Mouse (Mus musculus) retina, embryonic 14.5 days (tissue): Measurements from ENCODE around the gene Dph7.
"Not testable (repeated sequence)": the region's sequence is repeated elsewhere in the genome, so short reads cannot be mapped to it uniquely, and the experiment has no call there.

Experiments used
- DNase-seq: peaks from one replicate; pipeline ENCODE4 v3.0.0-alpha.2; 2015; ENCODE audit warnings: low spot score

The Dph7 gene

DNA sequence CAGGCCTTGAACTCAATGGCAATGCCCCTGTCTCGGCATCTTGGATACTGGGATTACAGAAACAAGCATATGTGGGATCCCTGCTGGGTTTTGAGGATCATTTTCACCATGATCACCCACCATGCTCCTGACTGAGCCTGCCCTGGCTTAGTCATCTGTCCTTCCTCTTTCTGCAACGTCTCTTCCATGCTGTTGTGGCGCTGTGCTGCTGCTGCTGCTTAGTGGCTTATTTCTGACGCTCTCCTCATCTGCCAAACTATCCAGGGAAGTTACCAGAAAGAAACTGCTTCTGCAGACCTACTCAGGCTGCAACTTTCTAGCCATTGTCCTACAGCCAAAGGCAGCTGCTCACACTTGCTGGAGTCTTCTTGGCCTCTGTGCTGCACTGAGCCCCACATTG is 8.2 kb downstream of the Dph7 start:
- DNase-seq, result no peak

DNA sequence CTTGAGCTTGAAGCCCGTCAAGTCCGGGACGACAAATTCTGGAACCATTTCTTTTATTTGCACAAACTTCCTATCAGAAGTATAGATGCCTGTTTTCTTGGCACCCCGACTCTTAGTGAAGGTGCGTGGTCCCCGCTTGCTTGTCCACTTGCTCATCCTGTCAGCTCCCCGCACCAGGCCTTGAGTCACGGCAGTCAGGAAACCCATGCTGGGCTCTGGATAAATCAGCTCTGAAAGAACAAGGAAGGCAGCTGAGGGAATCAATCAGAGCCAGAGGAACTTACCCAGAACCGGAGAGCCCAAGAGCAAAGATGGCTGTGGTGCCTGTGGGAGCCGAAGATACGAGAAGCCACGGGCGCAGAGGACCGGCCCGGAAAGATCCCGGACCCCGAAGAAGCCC is 12.3 kb downstream of the Dph7 start:
- DNase-seq, result not testable (repeated sequence)

DNA sequence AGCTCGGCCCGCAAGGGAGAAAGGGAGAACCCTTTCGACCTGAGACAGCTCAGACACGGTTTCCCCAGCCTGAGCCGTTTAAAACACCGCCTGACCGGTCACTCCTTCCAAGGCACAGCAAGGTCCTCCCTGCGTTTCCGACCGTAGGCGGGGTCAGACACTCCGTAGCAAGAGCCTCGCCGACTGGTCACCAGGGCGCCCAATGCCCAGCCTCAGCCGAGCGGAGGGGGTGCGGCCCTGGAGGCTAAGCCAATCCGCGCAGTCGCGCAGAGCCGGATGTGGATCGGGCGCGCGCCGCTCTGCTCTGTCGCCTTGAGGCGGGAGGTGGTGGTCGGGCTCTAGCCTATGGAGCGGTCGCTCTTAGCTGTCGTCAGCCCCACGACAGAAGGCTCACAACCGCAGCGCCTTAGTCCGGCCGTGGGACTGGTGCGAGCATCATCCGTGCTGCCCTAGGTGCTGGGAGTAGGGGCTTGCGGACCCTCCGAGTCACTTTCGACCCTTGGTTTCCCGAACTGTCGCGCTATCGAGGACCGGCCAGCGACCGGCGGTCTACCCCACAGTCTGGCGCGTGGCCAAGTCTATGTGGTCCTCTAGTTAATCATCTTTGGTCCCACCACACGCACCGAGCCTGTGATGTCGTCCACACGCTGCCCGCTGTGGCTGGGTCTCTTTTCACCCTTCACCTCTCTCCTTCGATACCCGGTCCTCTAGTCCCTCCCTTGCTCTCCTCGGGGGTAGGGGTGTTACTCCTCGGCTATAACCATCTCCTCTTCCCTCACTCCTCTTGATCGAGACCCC is 12.9 kb downstream of the Dph7 start, which contains the start of gene Mrpl41:
Mrpl41 (minus strand) TSS at position 193 of the 798 bp plus-strand sequence.
- peak; percentile 99 for DNase-seq

DNA sequence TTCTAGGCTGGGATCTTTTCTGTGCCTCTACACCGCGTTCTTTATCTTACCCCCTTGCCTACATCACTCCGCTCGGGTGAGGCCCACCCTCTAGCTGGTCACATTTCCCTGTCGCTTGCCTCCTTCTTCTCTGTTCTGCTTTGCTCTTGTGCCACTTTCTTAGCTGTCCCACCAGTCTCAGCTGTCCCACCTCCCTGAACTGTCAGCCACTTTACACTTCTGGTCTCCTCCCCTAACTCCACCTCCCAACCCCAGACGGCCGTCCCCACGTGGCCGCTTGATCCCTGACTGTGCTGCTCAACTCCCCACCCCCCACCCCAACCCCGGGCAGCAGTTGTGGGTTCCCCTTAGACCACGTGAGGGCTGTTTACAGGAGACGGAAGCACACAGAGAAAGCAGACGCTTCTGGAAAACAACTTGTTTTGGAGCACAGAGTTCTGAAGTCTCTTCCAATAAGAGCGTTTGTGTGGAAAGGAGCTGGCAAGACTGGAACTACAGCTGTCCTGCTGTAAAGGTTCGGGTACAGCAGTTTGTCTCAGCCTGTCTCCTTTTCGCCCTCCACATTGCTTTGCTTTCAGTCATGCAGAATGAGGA is 13.6 kb downstream of the Dph7 start, which contains the start of gene Pnpla7:
Pnpla7 (plus strand) TSS at position 330 of the 594 bp plus-strand sequence.
- DNase-seq, result peak; percentile 67

DNA sequence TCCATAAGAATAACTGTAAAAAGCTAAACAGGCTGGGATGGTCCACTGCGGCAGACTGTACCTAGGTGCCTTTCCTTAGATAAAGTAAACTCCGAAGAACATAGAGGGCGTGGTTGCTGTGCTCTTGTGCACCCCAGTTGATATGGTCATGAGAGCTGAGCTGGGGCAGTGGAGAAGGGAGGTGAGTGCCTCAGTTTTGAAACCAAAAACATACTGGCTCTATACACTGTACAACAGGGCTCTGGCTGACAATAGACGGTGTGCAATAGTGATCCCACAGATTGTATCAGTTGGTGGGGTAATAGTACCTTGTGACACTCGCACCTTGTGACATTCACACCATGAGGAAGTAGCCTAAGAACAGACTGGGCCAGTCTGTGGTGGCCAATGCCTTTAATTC is 14.8 kb downstream of the Dph7 start:
- no peak for DNase-seq

DNA sequence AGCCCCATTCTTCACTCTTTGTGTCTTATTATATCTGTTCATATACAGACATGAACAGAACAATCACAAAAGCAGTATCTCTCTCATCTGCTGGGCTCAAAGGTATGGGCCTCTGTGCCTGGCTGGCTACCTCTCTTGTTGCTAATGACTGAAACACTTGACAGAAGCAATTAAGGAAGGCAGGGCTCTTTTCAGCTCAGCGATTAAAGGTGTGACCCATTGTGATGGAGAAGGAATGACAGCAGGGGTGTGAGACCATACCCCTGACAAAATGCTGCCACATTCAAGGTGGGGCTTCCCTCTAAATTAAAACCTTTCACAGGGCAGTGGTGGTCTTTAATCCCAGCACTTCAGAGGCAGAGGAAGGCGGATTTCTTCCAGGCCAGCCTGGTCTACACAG is 25.6 kb downstream of the Dph7 start:
- DNase-seq, result no peak

DNA sequence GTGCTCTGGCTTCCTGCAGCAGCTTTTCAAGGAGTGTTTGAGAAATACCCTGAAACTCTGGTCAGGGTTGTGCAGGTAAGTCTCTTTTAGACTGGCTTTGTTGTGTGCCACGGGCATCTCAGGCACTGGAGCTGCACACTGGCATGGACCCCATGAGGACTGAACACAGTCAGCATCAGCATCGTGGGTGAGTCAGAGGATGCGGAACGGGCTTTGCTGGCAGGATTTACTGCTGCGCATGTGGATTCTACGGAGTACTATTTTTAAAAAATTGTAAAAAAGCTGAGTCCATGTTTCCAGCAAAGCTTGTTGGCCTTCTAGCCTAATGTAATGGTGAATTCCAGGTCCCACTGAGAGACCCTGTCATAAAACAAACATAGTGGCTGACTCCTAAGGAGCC is 33.1 kb downstream of the Dph7 start:
- DNase-seq, result no peak

DNA sequence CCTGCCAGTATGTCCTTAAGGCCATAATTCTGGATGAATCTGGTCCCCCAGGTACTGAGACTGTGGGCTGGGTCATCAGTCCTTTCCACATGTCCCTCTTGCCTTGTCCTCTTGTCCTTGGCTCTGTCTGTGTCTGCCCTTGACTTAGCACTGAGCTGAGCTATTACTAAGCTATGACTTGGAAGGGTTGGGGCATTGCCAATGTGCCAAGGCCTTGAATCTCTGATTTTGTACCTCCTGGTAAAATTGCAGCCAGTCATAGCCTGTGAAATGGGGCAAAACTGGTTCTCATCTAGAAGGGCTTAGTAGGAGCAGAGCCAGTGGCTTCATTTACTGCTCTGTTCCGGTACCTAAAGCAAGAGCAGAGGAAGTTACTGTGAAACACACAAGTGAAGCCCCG is 34.3 kb downstream of the Dph7 start:
- DNase-seq, result no peak

DNA sequence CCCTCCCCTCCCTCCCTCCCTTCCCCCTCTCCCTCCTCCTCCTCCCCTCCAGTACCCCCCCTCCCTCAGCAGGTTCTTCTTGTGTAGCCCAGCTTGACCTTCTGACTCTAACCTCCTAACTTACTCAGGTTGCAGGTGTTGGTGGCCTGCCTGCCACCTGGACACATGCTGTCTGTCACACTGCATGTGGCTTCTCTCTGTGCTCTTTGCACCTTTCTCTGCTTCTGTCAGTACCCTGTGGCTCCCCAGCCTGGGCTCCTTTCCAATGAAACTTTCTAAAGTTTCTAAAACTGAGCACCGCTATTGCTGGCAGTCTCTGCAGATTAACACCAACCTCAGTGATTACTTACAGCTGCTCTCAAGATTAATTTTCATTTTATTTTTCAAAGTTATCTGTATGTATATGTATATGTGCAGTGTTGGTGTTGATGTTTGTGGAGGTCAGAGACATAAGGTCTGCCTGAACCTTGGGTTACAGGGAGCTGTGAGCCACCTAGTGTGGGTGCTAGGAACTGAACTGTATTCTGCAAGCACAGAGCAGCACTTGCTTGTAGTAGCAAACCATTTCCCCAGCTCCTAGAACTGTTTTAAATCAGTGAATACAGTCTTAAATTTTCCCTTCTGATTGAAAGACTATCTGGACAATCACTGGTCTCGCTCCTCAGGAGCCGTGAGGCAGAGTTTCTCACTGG is 38.5 kb downstream of the Dph7 start:
- peak; percentile 64 for DNase-seq

DNA sequence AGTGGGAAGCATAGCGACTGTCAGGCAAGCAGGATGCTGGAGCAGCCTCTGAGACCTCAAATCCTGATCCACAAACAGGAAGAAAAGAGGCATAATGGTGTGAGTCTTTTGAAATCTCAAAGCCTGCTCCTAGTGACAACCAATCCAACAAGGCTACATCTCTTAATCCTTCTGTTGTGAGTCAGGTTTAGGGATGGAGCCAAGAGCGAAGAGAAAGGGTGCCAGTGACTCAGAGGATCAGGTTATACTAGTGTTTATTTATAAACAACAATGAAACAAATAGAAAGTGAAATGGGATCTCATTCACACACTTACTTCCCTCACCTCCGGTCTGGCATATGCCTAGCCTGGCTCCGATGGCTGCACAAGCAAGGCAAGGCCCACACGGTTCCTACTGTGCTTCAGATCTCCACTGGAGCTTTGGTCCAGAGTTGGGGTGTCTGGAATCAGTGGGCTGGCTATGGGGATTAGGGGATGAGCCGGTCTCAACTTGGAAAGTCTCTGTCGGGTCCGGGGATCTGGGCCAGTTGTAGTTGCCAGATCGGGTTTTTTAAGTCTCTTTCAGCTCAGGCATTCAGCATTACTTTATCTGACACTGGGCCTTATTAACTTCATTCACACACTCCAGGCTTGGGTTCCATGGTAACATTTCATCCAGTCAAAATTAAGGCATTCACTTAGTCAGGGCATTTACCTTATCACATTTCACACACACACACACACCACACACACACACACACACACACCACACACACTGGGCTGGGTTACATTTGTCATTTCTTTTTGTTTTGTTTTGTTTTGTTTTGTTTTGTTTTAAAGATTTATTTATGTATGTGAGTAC is 42.0 kb downstream of the Dph7 start:
- no peak for DNase-seq

DNA sequence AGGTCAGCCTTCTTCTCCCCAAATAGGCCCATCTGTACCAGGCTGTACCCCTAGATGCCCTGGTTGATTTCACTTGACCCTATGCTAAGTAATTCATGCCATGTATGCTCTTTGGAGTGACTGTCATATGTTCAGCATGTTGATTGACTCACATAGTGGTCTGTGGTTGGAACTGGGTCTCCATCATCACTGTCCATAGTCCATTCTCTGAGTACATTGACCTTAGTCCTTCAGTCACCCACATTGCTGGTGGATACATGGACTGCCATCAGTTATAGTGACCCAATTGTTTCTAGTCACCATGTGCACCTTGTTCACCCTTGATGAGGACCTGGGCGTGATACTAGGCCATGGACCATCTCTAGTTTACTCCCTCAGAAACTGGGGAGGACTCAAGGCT is 44.6 kb downstream of the Dph7 start:
- DNase-seq, result no peak

DNA sequence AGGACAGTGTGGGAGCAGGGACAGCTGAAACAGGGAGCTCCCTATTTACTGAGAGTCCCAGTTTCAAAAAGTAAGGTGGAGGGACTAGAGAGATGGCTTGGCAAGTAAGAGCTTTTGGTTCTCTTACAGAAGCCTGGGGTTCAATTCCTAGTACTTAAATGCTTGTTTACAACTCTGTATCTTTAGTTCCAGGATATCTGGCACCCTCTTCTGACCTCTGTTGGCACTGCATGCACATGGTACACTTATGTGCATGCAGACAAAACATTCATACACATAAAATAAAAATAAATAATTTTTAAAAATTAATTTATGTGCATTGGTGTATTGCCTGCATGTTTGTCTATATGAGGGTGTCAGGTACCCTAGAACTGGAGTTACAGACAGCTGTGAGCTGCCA is 46.0 kb downstream of the Dph7 start:
- DNase-seq, result no peak
